Mouse (Mus musculus): ENCODE results near the gene Bdkrb1.
A peak's percentile ranks its signal among the peaks of the same experiment; 100 is the strongest.

Bdkrb1 gene

GRCm38 (mm10) chr12:105602581-105603210 is at the start of gene Bdkrb1:
TSS of gene Bdkrb1 (plus strand) at chr12:105603085.
- no peak for DNase-seq (ENCODE audit: low read depth in 1 of 2, low spot score in 2 of 2)

DNA sequence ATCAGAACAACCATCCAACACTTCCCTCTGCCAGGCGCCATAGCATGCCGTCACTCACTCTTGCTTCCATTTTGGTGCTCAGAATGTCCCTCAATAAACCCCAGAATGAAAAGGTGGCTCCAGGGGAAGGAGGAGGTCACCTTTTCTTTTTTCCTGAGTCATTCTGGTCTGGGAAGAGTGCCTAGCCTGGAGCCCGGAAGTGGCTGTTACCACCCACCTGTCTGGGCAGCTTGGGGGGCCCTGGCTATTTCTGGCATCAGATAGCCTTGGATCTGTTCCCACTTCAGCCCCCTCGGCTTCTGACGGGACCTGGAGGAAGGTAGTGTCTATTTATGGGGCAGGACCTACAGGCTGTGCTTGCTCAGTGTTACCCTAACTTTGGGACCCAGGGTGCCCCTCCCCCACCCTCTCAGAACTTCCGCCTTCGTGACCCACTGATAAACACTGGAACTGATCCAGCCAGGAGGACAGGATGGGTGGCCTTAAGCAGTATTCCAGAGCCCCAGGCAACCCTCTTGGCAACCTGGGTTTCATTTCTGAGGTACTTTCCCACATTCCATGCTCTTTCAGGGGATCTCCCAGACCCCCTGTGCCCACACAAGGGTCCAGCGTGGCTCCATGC is 48.6 kb upstream of the Bdkrb1 start:
- DNase-seq (ENCODE audit: low read depth in 1 of 2, low spot score in 2 of 2) = no peak

DNA sequence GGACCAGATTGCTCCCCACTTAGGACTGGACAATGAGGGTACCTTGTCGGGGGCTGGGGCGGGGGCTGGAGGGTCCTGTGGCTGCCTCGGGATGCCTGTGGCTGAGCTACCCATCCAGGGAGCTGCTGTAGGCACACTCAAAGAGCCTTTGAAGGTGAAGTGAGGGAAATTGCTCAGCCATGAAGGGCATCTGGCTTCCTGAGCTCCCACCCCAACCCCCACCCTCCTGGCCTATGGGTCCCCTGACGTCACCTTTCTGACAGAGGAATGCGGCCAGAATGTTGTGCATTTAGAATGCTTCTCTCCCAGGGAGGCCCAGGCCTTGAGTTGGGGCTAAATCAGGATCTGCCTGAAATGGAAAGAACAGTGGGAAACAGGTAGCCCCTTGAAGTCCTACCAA is 47.7 kb upstream of the Bdkrb1 start:
- no peak for DNase-seq (ENCODE audit: low read depth in 1 of 2, low spot score in 2 of 2)

GRCm38 (mm10) chr12:105557250-105557925 is 45.5 kb upstream of the Bdkrb1 start:
- no peak for DNase-seq (ENCODE audit: low read depth in 1 of 2, low spot score in 2 of 2)

GRCm38 (mm10) chr12:105561007-105561534 is 41.8 kb upstream of the Bdkrb1 start:
- no peak for DNase-seq (ENCODE audit: low read depth in 1 of 2, low spot score in 2 of 2)

DNA sequence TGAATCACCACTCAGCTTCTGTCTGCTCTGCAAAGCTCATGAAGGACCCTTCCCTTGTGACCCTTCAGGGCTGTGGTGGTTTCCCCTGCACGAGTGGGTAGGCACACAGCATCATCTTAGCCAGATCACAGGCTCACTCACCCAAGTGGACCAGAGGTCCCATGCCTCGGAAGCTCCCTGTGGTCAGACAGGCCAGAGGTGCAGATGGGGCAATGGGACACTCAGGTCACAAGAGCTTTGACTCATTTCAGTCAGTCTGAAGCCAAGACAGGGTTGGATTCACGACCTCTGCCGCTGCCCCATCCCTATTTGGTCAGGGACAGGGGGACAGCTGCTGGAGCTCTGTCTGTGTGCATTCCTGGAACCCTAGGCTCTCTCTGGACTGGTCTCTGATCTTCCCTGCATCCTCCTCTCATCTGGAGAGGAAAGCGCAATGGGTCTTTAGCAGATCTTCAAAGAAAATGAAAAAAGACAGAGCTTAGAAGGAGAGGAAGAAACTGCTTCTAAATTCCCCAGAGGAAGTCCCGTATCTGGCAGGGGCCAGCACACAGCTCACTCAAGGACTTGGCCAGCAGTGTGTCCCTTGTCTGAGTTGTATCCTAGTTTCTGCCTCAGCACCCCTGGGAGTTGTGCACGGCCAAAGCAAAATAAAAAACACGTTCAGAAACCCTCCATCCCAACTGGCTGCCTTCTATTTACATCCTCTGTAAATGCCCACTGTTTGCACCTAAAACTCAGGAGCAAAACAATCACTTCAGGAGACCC is 40.6 kb upstream of the Bdkrb1 start:
- no peak for DNase-seq (ENCODE audit: low read depth in 1 of 2, low spot score in 2 of 2)

DNA sequence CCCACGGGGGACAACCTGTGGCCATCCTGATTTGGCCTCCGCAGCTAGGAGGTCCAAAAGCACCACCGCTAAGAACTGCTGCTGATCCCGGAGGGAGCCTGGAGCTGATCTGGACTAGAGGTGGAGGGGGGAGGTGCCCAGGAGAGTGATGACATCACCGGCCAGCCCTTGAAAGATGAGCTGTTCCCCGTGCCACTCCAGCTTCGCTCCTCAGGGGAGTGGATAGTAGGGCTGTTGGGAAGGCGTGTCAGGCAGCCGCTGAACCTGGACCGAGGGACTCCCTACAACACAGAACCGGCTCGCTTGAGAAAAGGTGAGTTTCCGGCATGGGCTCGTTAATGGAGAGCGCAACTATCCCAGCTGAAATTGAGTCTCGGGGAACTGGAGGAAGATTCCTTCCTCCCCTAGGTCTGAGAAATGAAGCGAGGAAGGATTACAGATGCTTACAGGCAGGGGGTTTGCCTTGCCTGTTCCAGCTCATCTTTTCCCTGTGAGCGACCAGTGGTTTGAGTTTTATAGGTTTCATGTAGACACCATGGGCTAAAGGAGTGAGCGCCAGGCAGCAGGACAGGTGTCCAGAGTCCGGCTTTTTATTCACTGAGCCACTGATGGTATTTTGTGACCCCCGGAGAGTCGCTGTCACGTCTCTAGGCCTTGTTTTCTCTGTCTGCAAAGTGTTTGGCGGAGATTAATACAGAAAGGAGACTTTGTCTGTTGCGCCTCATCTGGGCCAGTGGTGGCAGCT is 39.8 kb upstream of the Bdkrb1 start, which contains the start of gene Bdkrb2:
Gene Bdkrb2 (plus strand): TSS at position 291 of the 745 bp plus-strand sequence.
- no peak for DNase-seq (ENCODE audit: low read depth in 1 of 2, low spot score in 2 of 2)

- no peak for DNase-seq (ENCODE audit: low read depth in 1 of 2, low spot score in 2 of 2)
Measured at GRCm38 (mm10) chr12:105563726-105564275, 39.1 kb upstream of the Bdkrb1 start.

- no peak for DNase-seq (ENCODE audit: low read depth in 1 of 2, low spot score in 2 of 2)
Measured at GRCm38 (mm10) chr12:105565221-105565620, 37.7 kb upstream of the Bdkrb1 start.

- no peak for DNase-seq (ENCODE audit: low read depth in 1 of 2, low spot score in 2 of 2)
Measured at GRCm38 (mm10) chr12:105571867-105572266, 31.0 kb upstream of the Bdkrb1 start.

- DNase-seq (ENCODE audit: low read depth in 1 of 2, low spot score in 2 of 2) = no peak
Measured at GRCm38 (mm10) chr12:105572622-105573021, 30.3 kb upstream of the Bdkrb1 start.

DNA sequence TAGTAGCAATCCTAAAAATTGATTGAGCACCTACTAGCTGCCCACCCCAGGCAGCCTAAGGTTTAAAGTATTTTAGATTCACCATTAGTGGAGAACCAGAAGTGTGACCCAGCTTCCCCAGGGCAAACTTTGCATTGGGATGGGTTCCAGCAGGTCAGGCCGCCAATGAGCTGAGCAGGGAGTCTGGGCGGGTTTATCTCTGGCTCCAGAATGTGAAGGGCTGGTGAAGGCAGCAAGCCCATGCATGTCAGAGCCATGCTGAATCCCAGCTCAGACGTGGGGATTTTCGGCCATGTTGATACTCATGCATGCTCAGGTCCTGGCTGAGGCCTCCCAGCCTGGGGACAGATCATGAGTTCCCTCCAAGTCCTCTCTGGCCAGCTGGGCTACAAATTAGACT is 28.5 kb upstream of the Bdkrb1 start:
- no peak for DNase-seq (ENCODE audit: low read depth in 1 of 2, low spot score in 2 of 2)

DNA sequence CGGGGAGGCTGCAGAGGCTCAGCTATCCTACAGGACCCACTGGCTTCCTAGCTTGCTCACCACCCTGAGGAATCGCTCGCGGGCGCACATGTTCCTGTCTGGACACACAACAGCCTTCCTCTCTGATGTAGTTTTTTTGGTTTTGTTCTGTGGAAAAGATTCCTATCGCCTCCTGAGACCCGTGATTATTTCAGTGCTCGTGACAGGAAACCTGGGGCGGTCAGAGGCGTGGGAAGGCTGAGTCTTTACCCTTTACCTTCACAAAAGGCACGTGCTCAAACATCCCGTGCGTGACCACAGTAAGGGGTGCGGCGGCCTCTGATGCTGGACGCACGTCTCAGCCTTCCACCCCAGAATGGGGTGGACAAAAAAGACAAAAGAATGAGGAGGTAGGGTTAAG is 22.4 kb upstream of the Bdkrb1 start:
- DNase-seq (ENCODE audit: low read depth in 1 of 2, low spot score in 2 of 2) = no peak

GRCm38 (mm10) chr12:105582486-105582885 is 20.4 kb upstream of the Bdkrb1 start:
- DNase-seq (ENCODE audit: low read depth in 1 of 2, low spot score in 2 of 2) = no peak

DNA sequence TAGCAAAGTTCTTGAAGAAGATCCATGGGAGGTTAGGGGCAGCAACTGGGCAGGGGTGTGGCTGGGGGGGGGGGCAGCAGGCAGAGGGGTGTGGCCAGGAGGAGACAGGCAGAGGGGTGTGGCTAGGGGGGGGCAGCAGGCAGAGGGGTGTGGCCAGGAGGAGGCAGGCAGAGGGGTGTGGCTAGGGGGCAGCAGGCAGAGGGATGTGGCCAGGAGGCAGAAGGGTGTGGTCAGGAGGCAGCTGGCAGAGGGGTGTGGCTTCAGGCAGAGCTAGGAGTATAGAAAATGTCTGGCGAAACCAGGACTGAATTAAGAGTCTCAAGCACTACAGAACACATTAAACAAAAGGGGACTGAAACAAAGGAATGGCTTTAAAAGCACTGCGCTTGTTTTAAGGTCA is 19.4 kb upstream of the Bdkrb1 start:
- no peak for DNase-seq (ENCODE audit: low read depth in 1 of 2, low spot score in 2 of 2)

GRCm38 (mm10) chr12:105584851-105585250 is 18.0 kb upstream of the Bdkrb1 start:
- DNase-seq (ENCODE audit: low read depth in 1 of 2, low spot score in 2 of 2) = peak; percentile 20 to 46

- DNase-seq (ENCODE audit: low read depth in 1 of 2, low spot score in 2 of 2) = no peak
Measured at GRCm38 (mm10) chr12:105587526-105587925, 15.4 kb upstream of the Bdkrb1 start.

GRCm38 (mm10) chr12:105590786-105591185 is 12.1 kb upstream of the Bdkrb1 start:
- DNase-seq (ENCODE audit: low read depth in 1 of 2, low spot score in 2 of 2) = no peak

DNA sequence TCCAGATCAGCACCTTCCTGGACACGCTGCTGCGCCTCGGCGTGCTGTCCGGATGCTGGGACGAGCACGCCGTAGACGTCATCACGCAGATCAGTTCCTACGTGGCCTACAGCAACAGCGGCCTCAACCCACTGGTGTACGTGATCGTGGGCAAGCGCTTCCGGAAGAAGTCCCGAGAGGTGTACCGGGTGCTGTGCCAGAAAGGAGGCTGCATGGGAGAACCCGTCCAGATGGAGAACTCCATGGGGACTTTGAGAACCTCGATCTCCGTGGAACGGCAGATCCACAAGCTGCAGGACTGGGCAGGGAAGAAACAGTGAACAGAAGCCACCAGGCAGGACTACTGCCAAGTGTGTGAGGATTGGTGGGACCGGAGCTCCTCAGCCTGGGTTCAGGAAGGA is 10.5 kb upstream of the Bdkrb1 start:
- DNase-seq (ENCODE audit: low read depth in 1 of 2, low spot score in 2 of 2) = no peak

DNA sequence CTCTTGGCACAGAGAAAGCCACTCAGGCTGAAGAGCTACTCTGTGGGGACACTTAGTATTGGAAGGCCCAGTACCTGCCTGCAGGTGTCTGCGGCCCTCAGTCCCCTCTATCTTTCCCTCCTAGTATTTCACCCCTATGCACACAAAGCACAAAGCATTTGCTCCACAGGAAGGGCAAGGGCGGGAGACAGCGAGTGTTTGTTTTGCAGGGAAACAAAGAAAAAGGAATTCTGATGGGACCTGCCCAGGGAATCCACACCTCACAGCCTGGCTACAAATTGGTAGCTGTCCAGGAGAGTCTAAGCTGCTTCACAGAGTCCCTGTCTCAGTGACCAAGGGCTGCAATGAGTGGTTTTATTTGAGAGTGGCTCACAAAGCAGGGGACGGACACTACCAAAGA is 9.4 kb upstream of the Bdkrb1 start:
- no peak for DNase-seq (ENCODE audit: low read depth in 1 of 2, low spot score in 2 of 2)
